Mouse (Mus musculus) CH12.LX (cell line): ENCODE data around the gene Nat9. TPM values are rescaled to one million over a fixed set of nuclear protein-coding genes. Genes with fewer than 3 reads are reported as not detected.

Experiments
- DNase-seq: peaks from one replicate; pipeline ENCODE4 v3.0.0-alpha.2; 2013; ENCODE audit errors: extremely low read depth
- H3K27ac ChIP-seq: 2 replicates; pipeline ENCODE4 v1.5.1; 2012; ENCODE audit warnings: low read depth, mild to moderate bottlenecking, control low read depth, moderate library complexity; ENCODE audit not compliant: insufficient read depth
- H3K27me3 ChIP-seq: replicated peaks from 2 replicates; pipeline ENCODE3; 2012; ENCODE audit warnings: inconsistent platforms
- H3K36me3 ChIP-seq, 2 experiments: replicated peaks in 1 of 2; 2 replicates each; pipeline versions ENCODE3 to v1.6.1; 2012; ENCODE audit warnings: inconsistent platforms in 1 of 2, low read length in 1 of 2, mild to moderate bottlenecking in 1 of 2, mixed read lengths in 1 of 2, moderate library complexity in 1 of 2; ENCODE audit not compliant: control insufficient read depth in 1 of 2, insufficient read depth in 1 of 2
- H3K4me1 ChIP-seq, 2 experiments: 2 replicates each; pipeline ENCODE4 v1.6.1; 2012; ENCODE audit warnings: inconsistent platforms in 1 of 2, moderate library complexity in 1 of 2; ENCODE audit not compliant: insufficient read depth in 2 of 2, control insufficient read depth in 1 of 2
- H3K4me2 ChIP-seq: 2 replicates; pipeline ENCODE4 v1.6.1; 2012; ENCODE audit warnings: low read depth, mild to moderate bottlenecking, control low read depth; ENCODE audit not compliant: poor library complexity, insufficient read depth, severe bottlenecking
- H3K4me3 ChIP-seq, 3 experiments: fragments of 150-350 bp in 1 of 3; sonication (generic) in 1 of 3; replicated peaks in 1 of 3; 2 replicates each; pipeline versions ENCODE3 to v1.5.1; 2011 to 2012; ENCODE audit warnings: low read depth in 2 of 3, low read length in 2 of 3, mild to moderate bottlenecking in 2 of 3, moderate library complexity in 2 of 3, control low read depth in 1 of 3, improper control_type of control experiment in 1 of 3, inconsistent platforms in 1 of 3, mixed read lengths in 1 of 3; ENCODE audit not compliant: poor library complexity in 1 of 3
- H3K79me2 ChIP-seq: replicated peaks from 2 replicates; pipeline ENCODE4 v1.6.1; 2012; ENCODE audit warnings: mild to moderate bottlenecking, moderate library complexity; ENCODE audit not compliant: control insufficient read depth, poor library complexity, insufficient read depth, severe bottlenecking; ENCODE audit errors: extremely low read depth
- H3K9ac ChIP-seq: 2 replicates; pipeline ENCODE4 v1.6.1; 2012; ENCODE audit warnings: low read depth, mild to moderate bottlenecking, control low read depth, moderate library complexity; ENCODE audit not compliant: insufficient read depth
- H3K9me3 ChIP-seq: replicated peaks from 2 replicates; pipeline ENCODE3; 2012; ENCODE audit warnings: low read length, inconsistent platforms, mixed read lengths
- BHLHE40 ChIP-seq: IDR thresholded peaks from 2 replicates; pipeline ENCODE4 v1.6.1; 2011; ENCODE audit warnings: mild to moderate bottlenecking, low read depth, low read length, improper control_type of control experiment
- CHD1 ChIP-seq: IDR thresholded peaks from 2 replicates; pipeline ENCODE4 v1.6.1; 2012; ENCODE audit warnings: low read depth, low read length, improper control_type of control experiment, inconsistent platforms
- CTCF ChIP-seq, 2 experiments: IDR thresholded peaks in 1 of 2; conservative IDR thresholded peaks in 1 of 2; 2 replicates each; pipeline ENCODE4 v1.5.1; 2011 to 2012; ENCODE audit warnings: low read depth in 2 of 2, low read length in 2 of 2, improper control_type of control experiment in 1 of 2, inconsistent platforms in 1 of 2, mild to moderate bottlenecking in 1 of 2, moderate library complexity in 1 of 2
- E2F4 ChIP-seq: IDR thresholded peaks from 2 replicates; pipeline ENCODE4 v1.6.1; 2011; ENCODE audit warnings: low read depth, low read length, improper control_type of control experiment; ENCODE audit not compliant: insufficient replicate concordance
- ELF1 ChIP-seq: IDR thresholded peaks from 2 replicates; pipeline ENCODE4 v1.6.1; 2014; ENCODE audit warnings: low read depth, mild to moderate bottlenecking, inconsistent platforms, low read length, improper control_type of control experiment
- HCFC1 ChIP-seq: IDR thresholded peaks from 2 replicates; pipeline ENCODE4 v1.6.1; 2012; ENCODE audit warnings: low read depth, mild to moderate bottlenecking, inconsistent platforms, low read length, improper control_type of control experiment
- IRF4 ChIP-seq: IDR thresholded peaks from 2 replicates; pipeline ENCODE4 v1.6.1; 2014; ENCODE audit warnings: low read depth, mild to moderate bottlenecking, inconsistent platforms, low read length, improper control_type of control experiment
- JUN ChIP-seq: IDR thresholded peaks from 2 replicates; pipeline ENCODE4 v1.6.1; 2011; ENCODE audit warnings: low read depth, mild to moderate bottlenecking, low read length, improper control_type of control experiment, moderate library complexity; ENCODE audit not compliant: insufficient read depth
- KAT2A ChIP-seq: IDR thresholded peaks from 2 replicates; pipeline ENCODE4 v1.6.1; 2012; ENCODE audit warnings: low read length, improper control_type of control experiment, inconsistent platforms; ENCODE audit not compliant: insufficient replicate concordance
- MAFK ChIP-seq: IDR thresholded peaks from 2 replicates; pipeline ENCODE4 v1.6.1; 2011; ENCODE audit warnings: low read length, improper control_type of control experiment; ENCODE audit not compliant: insufficient replicate concordance
- MAZ ChIP-seq: IDR thresholded peaks from 2 replicates; pipeline ENCODE4 v1.6.1; 2012; ENCODE audit warnings: low read depth, mild to moderate bottlenecking, inconsistent platforms, low read length, improper control_type of control experiment, moderate library complexity
- MYC ChIP-seq: IDR thresholded peaks from 2 replicates; pipeline ENCODE4 v1.6.1; 2011; ENCODE audit warnings: low read depth, mild to moderate bottlenecking, improper control_type of control experiment, low read length
- NRF1 ChIP-seq: IDR thresholded peaks from 2 replicates; pipeline ENCODE4 v1.6.1; 2014; ENCODE audit warnings: low read depth, mild to moderate bottlenecking, inconsistent platforms, low read length, improper control_type of control experiment, moderate library complexity
- POLR2AphosphoS2 ChIP-seq: IDR thresholded peaks from 2 replicates; pipeline ENCODE4 v1.6.1; 2011; ENCODE audit warnings: low read depth, low read length, improper control_type of control experiment
- RAD21 ChIP-seq: IDR thresholded peaks from 2 replicates; pipeline ENCODE4 v1.6.1; 2011; ENCODE audit warnings: low read depth, mild to moderate bottlenecking, low read length, improper control_type of control experiment, moderate library complexity
- RCOR1 ChIP-seq: conservative IDR thresholded peaks from 2 replicates; pipeline ENCODE4 v1.6.1; 2012; ENCODE audit warnings: low read depth, mild to moderate bottlenecking, inconsistent platforms, low read length, improper control_type of control experiment
- SIN3A ChIP-seq: IDR thresholded peaks from 2 replicates; pipeline ENCODE4 v1.6.1; 2012; ENCODE audit warnings: low read length, improper control_type of control experiment, inconsistent platforms
- SMC3 ChIP-seq: IDR thresholded peaks from 2 replicates; pipeline ENCODE4 v1.6.1; 2011; ENCODE audit warnings: low read depth, low read length, improper control_type of control experiment
- TBP ChIP-seq: conservative IDR thresholded peaks from 2 replicates; pipeline ENCODE4 v1.6.1; 2011; ENCODE audit warnings: low read depth, low read length, improper control_type of control experiment
- USF1 ChIP-seq: IDR thresholded peaks from 2 replicates; pipeline ENCODE4 v1.6.1; 2014; ENCODE audit warnings: low read depth, mild to moderate bottlenecking, inconsistent platforms, low read length, improper control_type of control experiment
- USF2 ChIP-seq: conservative IDR thresholded peaks from 2 replicates; pipeline ENCODE4 v1.6.1; 2011; ENCODE audit warnings: low read depth, low read length, improper control_type of control experiment
- ZC3H11A ChIP-seq: IDR thresholded peaks from 2 replicates; pipeline ENCODE4 v1.6.1; 2012; ENCODE audit warnings: low read depth, mild to moderate bottlenecking, inconsistent platforms, low read length, improper control_type of control experiment
- ZKSCAN1 ChIP-seq: IDR thresholded peaks from 2 replicates; pipeline ENCODE4 v1.6.1; 2012; ENCODE audit warnings: low read depth, inconsistent platforms, low read length, improper control_type of control experiment, borderline replicate concordance
- ZNF384 ChIP-seq: IDR thresholded peaks from 2 replicates; pipeline ENCODE4 v1.6.1; 2012; ENCODE audit warnings: low read depth, low read length, improper control_type of control experiment, inconsistent platforms
- dilution Hi-C: fragments of 300-500 bp; cut with MboI; formaldehyde crosslinking; loops from 2 replicates; pipeline ENCODE4 v1.14.3; 2020; ENCODE audit warnings: low sequenced_read_pairs; ENCODE audit not compliant: extremely low pct_unique_long_range_greater_than_20kb, extremely low pct_ligation_motif_present
- in situ Hi-C: fragments of 300-500 bp; cut with MboI; formaldehyde crosslinking; loops from 3 replicates; pipeline ENCODE4 v1.14.3; 2019; ENCODE audit warnings: low sequenced_read_pairs, low pct_ligation_motif_present, low pct_unique_long_range_greater_than_20kb, mixed read lengths
- polyA plus RNA-seq: library from polyadenylated mRNA; unstranded; fragments of >175 nt; gene quantifications from 2 replicates; pipeline ENCODE4 v1.2.1, GENCODE M21; 2012; ENCODE audit warnings: low read depth; ENCODE audit not compliant: insufficient read length
- total RNA-seq, 2 experiments: library from RNA; depleted of rRNA; stranded (reverse); fragments of 300-350 nt in 1 of 2; fragments of >200 nt in 1 of 2; gene quantifications; 2 replicates each; pipeline ENCODE4 v1.2.3; 2012 to 2014

Gene Nat9
- total and polyA plus RNA-seq, 3 experiments, result 24.1 to 74.0 (median 30.6) TPM

DNA sequence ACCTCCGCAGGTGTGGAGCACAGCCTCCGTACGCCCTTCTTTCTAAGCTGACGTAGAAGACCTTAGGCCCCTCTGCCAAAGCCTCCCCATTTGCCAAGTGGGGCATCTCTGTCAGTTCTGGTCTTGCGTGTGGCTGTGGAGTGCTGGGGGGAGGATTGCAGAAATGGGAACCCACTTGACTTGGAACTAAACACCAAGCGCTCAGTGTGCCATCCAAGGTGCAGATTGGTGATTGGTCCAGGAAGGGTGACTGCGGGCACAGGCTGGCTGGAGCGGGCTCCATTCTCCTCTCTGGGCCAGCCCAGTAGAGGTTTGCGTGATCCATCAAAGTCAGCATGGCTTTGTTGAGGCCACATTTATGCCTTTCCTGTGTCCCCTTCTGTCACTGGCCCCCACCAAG lies 15.1 kb upstream of the Nat9 start:
- Histone ChIP-seq H3K4me1 (0 out of 4 replicates have a peak, but pooled peaks cover 0 to 2% of the 10 kb centered on the region in 2 experiments), H3K9ac (no peak overlapping the region), H3K27ac (no peak overlapping the region), H3K27me3 (no peaks in the 10 kb centered on the region), H3K36me3 (peaks cover 65 to 97% of the 10 kb centered on the region in 2 experiments), H3K4me3 (no peak overlapping the region), H3K9me3 (no peaks in the 10 kb centered on the region), H3K4me2 (no peak overlapping the region), H3K79me2 (no peaks in the 10 kb centered on the region)
- no peak for TF ChIP-seq RCOR1
- TF ChIP-seq ZKSCAN1, result no peak
- TF ChIP-seq USF1, result no peak
- TF ChIP-seq E2F4, result no peak
- no peak for TF ChIP-seq RAD21
- dilution Hi-C loops (no loop called here), in situ Hi-C loops (loop anchor here (5.0 kb wide), 1 partner anchor 155 kb away; no protein-coding TSS in a partner anchor)
- no peak for DNase-seq

DNA sequence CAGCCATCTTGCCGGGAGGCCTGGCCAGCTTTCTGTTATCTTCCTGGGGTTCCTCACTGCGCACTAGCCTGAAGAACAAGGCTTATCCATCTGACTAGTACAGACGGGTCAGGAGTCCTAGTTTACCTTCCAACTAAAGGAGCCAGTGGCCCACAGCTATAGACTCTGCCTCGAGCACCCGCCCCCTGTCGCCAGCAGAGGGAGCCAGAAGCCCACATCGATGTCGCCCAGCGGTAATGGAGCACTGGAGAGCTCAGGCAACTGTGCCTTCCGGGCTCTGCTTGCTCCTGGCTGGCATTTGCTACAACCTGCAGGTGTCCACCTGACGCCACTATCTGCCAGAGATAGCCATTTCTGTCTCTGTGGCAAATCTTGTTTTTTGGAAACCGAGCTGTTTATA lies 14.7 kb upstream of the Nat9 start:
- no peak overlapping the region for H3K4me3 ChIP-seq
- H3K4me1 ChIP-seq, result 0 out of 4 replicates have a peak, but pooled peaks cover 0 to 2% of the 10 kb centered on the region in 2 experiments
- H3K9ac ChIP-seq, result no peak overlapping the region
- peak; percentile 76 for DNase-seq
- no peak for TF ChIP-seq JUN
- 0 out of 2 replicates have a peak, but pooled peaks have one; percentile 20 for TF ChIP-seq MAZ
- peak; percentile 89 for TF ChIP-seq ZC3H11A
- TF ChIP-seq MAFK, result no peak
- no peak for TF ChIP-seq RCOR1
- TF ChIP-seq CHD1, result no peak
- TF ChIP-seq RAD21, result peak; percentile 98
- no peak for TF ChIP-seq ZKSCAN1
- peak; percentile 99 for TF ChIP-seq SMC3
- TF ChIP-seq BHLHE40, result no peak
- TF ChIP-seq TBP, result no peak
- TF ChIP-seq CTCF (conservative IDR thresholded peaks at IDR 0.05 in 1 of 2, IDR thresholded peaks at IDR 0.05 in 1 of 2; ENCODE audit: low read depth in 2 of 2, low read length in 2 of 2), result peak; percentile 88 to 99
- TF ChIP-seq ZNF384, result no peak
- TF ChIP-seq NRF1, result peak; percentile 23; the same call in 1 of the 2 replicates
- TF ChIP-seq KAT2A, result no peak
- no peak for TF ChIP-seq SIN3A
- no peak for TF ChIP-seq POLR2AphosphoS2
- no peak for TF ChIP-seq USF2
- TF ChIP-seq IRF4, result 0 out of 2 replicates have a peak, but pooled peaks have one; percentile 22
- TF ChIP-seq MYC, result no peak
- no peak for TF ChIP-seq HCFC1
- TF ChIP-seq USF1, result no peak
- TF ChIP-seq ELF1, result peak; percentile 38; the same call in 1 of the 2 replicates
- no peak overlapping the region for H3K4me2 ChIP-seq
- H3K9me3 ChIP-seq, result no peaks in the 10 kb centered on the region
- in situ Hi-C loops (loop anchor here (5.0 kb wide), 1 partner anchor 155 kb away; no protein-coding TSS in a partner anchor), dilution Hi-C loops (no loop called here)
- peaks cover 64 to 97% of the 10 kb centered on the region in 2 experiments for H3K36me3 ChIP-seq
- no peak overlapping the region for H3K27ac ChIP-seq
- H3K79me2 ChIP-seq, result no peaks in the 10 kb centered on the region
- no peaks in the 10 kb centered on the region for H3K27me3 ChIP-seq
